Mouse (Mus musculus): ENCODE measurements around the gene Rps6ka2. TPM values are rescaled to one million over a fixed set of nuclear protein-coding genes. Genes with fewer than 3 reads are reported as not detected.
A peak's percentile ranks its signal among the peaks of the same experiment; 100 is the strongest.

Rps6ka2 gene
- polyA plus RNA-seq, 1 experiment from 2014 or later: 21.6 TPM

- Histone ChIP-seq H3K9ac (replicated peaks) (no peak overlapping the region), H3K4me2 (replicated peaks) (no peak overlapping the region), H3K27ac (no peak overlapping the region), H3K4me1 (replicated peaks) (peaks cover 39% of the 10 kb centered on the region), H3K36me3 (no peaks in the 10 kb centered on the region), H3K27me3 (no peaks in the 10 kb centered on the region), H3K4me3 (replicated peaks) (no peak overlapping the region), H3K9me3 (no peaks in the 10 kb centered on the region)
- no peak for ATAC-seq
- WGBS: 80% methylated on average over 4 of the region's 4 CpGs
Observed at GRCm38 (mm10) chr17:7211893-7212292, 42.0 kb downstream of the Rps6ka2 start.

- WGBS: 98% methylated on average over 2 of the region's 2 CpGs
- Histone ChIP-seq H3K4me2 (replicated peaks) (no peak overlapping the region), H3K36me3 (no peaks in the 10 kb centered on the region), H3K4me3 (replicated peaks) (no peak overlapping the region), H3K27ac (no peak overlapping the region), H3K27me3 (no peaks in the 10 kb centered on the region), H3K9ac (replicated peaks) (no peak overlapping the region), H3K4me1 (replicated peaks) (peaks cover 41% of the 10 kb centered on the region), H3K9me3 (no peaks in the 10 kb centered on the region)
- ATAC-seq: no peak
Observed at GRCm38 (mm10) chr17:7213214-7213613, 43.3 kb downstream of the Rps6ka2 start.

- no peaks in the 10 kb centered on the region for H3K9me3 ChIP-seq
- H3K36me3 ChIP-seq: no peaks in the 10 kb centered on the region
- 92% methylated on average over 3 of the region's 3 CpGs for WGBS
- peaks cover 44% of the 10 kb centered on the region for H3K4me1 ChIP-seq (replicated peaks)
- H3K27me3 ChIP-seq: no peaks in the 10 kb centered on the region
- no peak overlapping the region for H3K27ac ChIP-seq
- no peak overlapping the region for H3K4me2 ChIP-seq (replicated peaks)
- H3K9ac ChIP-seq (replicated peaks): no peak overlapping the region
- ATAC-seq: no peak
- no peak overlapping the region for H3K4me3 ChIP-seq (replicated peaks)
Observed at GRCm38 (mm10) chr17:7214061-7214460, 44.1 kb downstream of the Rps6ka2 start.

GRCm38 (mm10) chr17:7217791-7218329 is 47.9 kb downstream of the Rps6ka2 start:
- Histone ChIP-seq H3K36me3 (no peaks in the 10 kb centered on the region), H3K4me3 (replicated peaks) (no peak overlapping the region), H3K9me3 (no peaks in the 10 kb centered on the region), H3K27me3 (no peaks in the 10 kb centered on the region), H3K4me2 (replicated peaks) (no peak overlapping the region), H3K9ac (replicated peaks) (no peak overlapping the region), H3K4me1 (replicated peaks) (peaks cover 35% of the 10 kb centered on the region), H3K27ac (no peak overlapping the region)
- ATAC-seq: no peak
- WGBS: 69% methylated on average over 11 of the region's 11 CpGs

GRCm38 (mm10) chr17:7218396-7218795 is 48.5 kb downstream of the Rps6ka2 start:
- ATAC-seq: no peak
- no peaks in the 10 kb centered on the region for H3K36me3 ChIP-seq
- H3K27me3 ChIP-seq: no peaks in the 10 kb centered on the region
- peaks cover 35% of the 10 kb centered on the region for H3K4me1 ChIP-seq (replicated peaks)
- H3K9me3 ChIP-seq: no peaks in the 10 kb centered on the region
- WGBS: 91% methylated on average over 9 of the region's 9 CpGs
- H3K9ac ChIP-seq (replicated peaks): no peak overlapping the region
- H3K4me2 ChIP-seq (replicated peaks): no peak overlapping the region
- H3K4me3 ChIP-seq (replicated peaks): no peak overlapping the region
- no peak overlapping the region for H3K27ac ChIP-seq

GRCm38 (mm10) chr17:7219044-7219718 is 49.3 kb downstream of the Rps6ka2 start:
- 0 out of 2 replicates have a peak, but pooled peaks have one; percentile 35 for ATAC-seq
- Histone ChIP-seq H3K9me3 (no peaks in the 10 kb centered on the region), H3K4me3 (replicated peaks) (no peak overlapping the region), H3K36me3 (no peaks in the 10 kb centered on the region), H3K27ac (0 out of 2 replicates have a peak overlapping the region, but pooled peaks have one; percentile 19), H3K27me3 (no peaks in the 10 kb centered on the region), H3K4me1 (replicated peaks) (peaks cover 34% of the 10 kb centered on the region), H3K4me2 (replicated peaks) (no peak overlapping the region), H3K9ac (replicated peaks) (no peak overlapping the region)
- WGBS: 63% methylated on average over 11 of the region's 11 CpGs

- H3K4me3 ChIP-seq (replicated peaks): no peak overlapping the region
- H3K4me2 ChIP-seq (replicated peaks): no peak overlapping the region
- no peak overlapping the region for H3K9ac ChIP-seq (replicated peaks)
- H3K27me3 ChIP-seq: no peaks in the 10 kb centered on the region
- peaks cover 23% of the 10 kb centered on the region for H3K4me1 ChIP-seq (replicated peaks)
- WGBS: 92% methylated on average over 4 of the region's 4 CpGs
- H3K36me3 ChIP-seq: no peaks in the 10 kb centered on the region
- H3K9me3 ChIP-seq: no peaks in the 10 kb centered on the region
- H3K27ac ChIP-seq: no peak overlapping the region
- ATAC-seq: no peak
Observed at GRCm38 (mm10) chr17:7221310-7221709, 51.4 kb downstream of the Rps6ka2 start.

GRCm38 (mm10) chr17:7222198-7222597 is 52.3 kb downstream of the Rps6ka2 start:
- H3K4me3 ChIP-seq (replicated peaks): no peak overlapping the region
- no peak overlapping the region for H3K4me2 ChIP-seq (replicated peaks)
- peaks cover 23% of the 10 kb centered on the region for H3K4me1 ChIP-seq (replicated peaks)
- 100% methylated on average over 3 of the region's 3 CpGs for WGBS
- no peaks in the 10 kb centered on the region for H3K36me3 ChIP-seq
- H3K27me3 ChIP-seq: no peaks in the 10 kb centered on the region
- H3K27ac ChIP-seq: no peak overlapping the region
- ATAC-seq: no peak
- H3K9me3 ChIP-seq: no peaks in the 10 kb centered on the region
- H3K9ac ChIP-seq (replicated peaks): no peak overlapping the region

- Histone ChIP-seq H3K4me1 (replicated peaks) (no peaks in the 10 kb centered on the region), H3K4me3 (replicated peaks) (no peak overlapping the region), H3K36me3 (no peaks in the 10 kb centered on the region), H3K9ac (replicated peaks) (no peak overlapping the region), H3K9me3 (no peaks in the 10 kb centered on the region), H3K4me2 (replicated peaks) (no peak overlapping the region), H3K27ac (no peak overlapping the region), H3K27me3 (no peaks in the 10 kb centered on the region)
- 91% methylated on average over 9 of the region's 9 CpGs for WGBS
- no peak for ATAC-seq
Observed at GRCm38 (mm10) chr17:7228545-7228944, 58.6 kb downstream of the Rps6ka2 start.

- Histone ChIP-seq H3K4me2 (replicated peaks) (no peak overlapping the region), H3K36me3 (peaks cover 3% of the 10 kb centered on the region; the same call in 1 of the 2 replicates), H3K27me3 (no peaks in the 10 kb centered on the region), H3K4me1 (replicated peaks) (no peaks in the 10 kb centered on the region), H3K4me3 (replicated peaks) (no peak overlapping the region), H3K9ac (replicated peaks) (no peak overlapping the region), H3K9me3 (no peaks in the 10 kb centered on the region), H3K27ac (no peak overlapping the region)
- 95% methylated on average over 4 of the region's 4 CpGs for WGBS
- no peak for ATAC-seq
Observed at GRCm38 (mm10) chr17:7231312-7231711, 61.4 kb downstream of the Rps6ka2 start.

- H3K4me2 ChIP-seq (replicated peaks): no peak overlapping the region
- H3K4me1 ChIP-seq (replicated peaks): no peaks in the 10 kb centered on the region
- no peak for ATAC-seq
- 79% methylated on average over 8 of the region's 8 CpGs for WGBS
- no peak overlapping the region for H3K27ac ChIP-seq
- H3K9ac ChIP-seq (replicated peaks): no peak overlapping the region
- H3K4me3 ChIP-seq (replicated peaks): no peak overlapping the region
- H3K36me3 ChIP-seq: peaks cover 7% of the 10 kb centered on the region; the same call in 1 of the 2 replicates
- H3K27me3 ChIP-seq: no peaks in the 10 kb centered on the region
- H3K9me3 ChIP-seq: no peaks in the 10 kb centered on the region
Observed at GRCm38 (mm10) chr17:7231790-7232189, 61.9 kb downstream of the Rps6ka2 start.

GRCm38 (mm10) chr17:7232400-7232799 is 62.5 kb downstream of the Rps6ka2 start:
- no peak for ATAC-seq
- Histone ChIP-seq H3K27ac (no peak overlapping the region), H3K4me1 (replicated peaks) (no peaks in the 10 kb centered on the region), H3K9ac (replicated peaks) (no peak overlapping the region), H3K27me3 (no peaks in the 10 kb centered on the region), H3K4me3 (replicated peaks) (no peak overlapping the region), H3K9me3 (no peaks in the 10 kb centered on the region), H3K36me3 (peaks cover 7% of the 10 kb centered on the region; the same call in 1 of the 2 replicates), H3K4me2 (replicated peaks) (no peak overlapping the region)
- WGBS: 77% methylated on average over 7 of the region's 7 CpGs

GRCm38 (mm10) chr17:7233197-7233596 is 63.3 kb downstream of the Rps6ka2 start:
- H3K4me2 ChIP-seq (replicated peaks): no peak overlapping the region
- no peaks in the 10 kb centered on the region for H3K27me3 ChIP-seq
- ATAC-seq: no peak
- no peak overlapping the region for H3K27ac ChIP-seq
- H3K36me3 ChIP-seq: peaks cover 7% of the 10 kb centered on the region; the same call in 1 of the 2 replicates
- no peaks in the 10 kb centered on the region for H3K9me3 ChIP-seq
- H3K4me3 ChIP-seq (replicated peaks): no peak overlapping the region
- no peaks in the 10 kb centered on the region for H3K4me1 ChIP-seq (replicated peaks)
- no peak overlapping the region for H3K9ac ChIP-seq (replicated peaks)
